Mouse (Mus musculus) neutrophil, adult 5-6 weeks (primary cell): ENCODE data around the gene Creb3l1. TPM values are rescaled to one million over a fixed set of nuclear protein-coding genes. Genes with fewer than 3 reads are reported as not detected.

Experiments used
- ATAC-seq: fragments of 151-379, 151-347 bp; 2 replicates; pipeline ENCODE4 v1.8.0; 2017; ENCODE audit warnings: mild to moderate bottlenecking, moderate TSS enrichment; ENCODE audit not compliant: insufficient number of reproducible peaks, poor library complexity, low FRiP score, severe bottlenecking; ENCODE audit errors: extremely low read depth
- total RNA-seq: library from RNA; stranded (forward); fragments of 200-1000 nt; gene quantifications from 2 replicates; pipeline ENCODE4 v1.2.3, GENCODE M21; 2017

Gene Creb3l1
- total RNA-seq, 1 experiment from 2014 or later, result 0.23 TPM

GRCm38 (mm10) chr2:91953825-91954224 is 70.5 kb downstream of the Creb3l1 start:
- no peak for ATAC-seq

- peak; percentile 57; the same call in 1 of the 2 replicates for ATAC-seq
These were observed 73.8 kb downstream of the Creb3l1 start for GRCm38 (mm10) chr2:91950275-91951085.

GRCm38 (mm10) chr2:91949411-91950274 is 74.7 kb downstream of the Creb3l1 start:
- ATAC-seq, result no peak

- no peak for ATAC-seq
These were observed 75.5 kb downstream of the Creb3l1 start for GRCm38 (mm10) chr2:91948792-91949241.

- no peak for ATAC-seq
These were observed 76.2 kb downstream of the Creb3l1 start for GRCm38 (mm10) chr2:91948151-91948509.

GRCm38 (mm10) chr2:91947397-91948150 is 76.7 kb downstream of the Creb3l1 start:
- ATAC-seq, result peak; percentile 68

GRCm38 (mm10) chr2:91946836-91947235 is 77.5 kb downstream of the Creb3l1 start:
- no peak for ATAC-seq

- no peak for ATAC-seq
These were observed 78.8 kb downstream of the Creb3l1 start, which contains the start of gene Gm9821 for GRCm38 (mm10) chr2:91945483-91945882. Gene Gm9821, plus strand, starts transcription at chr2:91945703.

- ATAC-seq, result peak; percentile 59
These were observed 79.9 kb downstream of the Creb3l1 start for GRCm38 (mm10) chr2:91944170-91944950.

- ATAC-seq, result no peak
These were observed 81.9 kb downstream of the Creb3l1 start for GRCm38 (mm10) chr2:91942356-91942755.

- no peak for ATAC-seq
These were observed 84.9 kb downstream of the Creb3l1 start for GRCm38 (mm10) chr2:91939303-91939935.

- no peak for ATAC-seq
These were observed 88.1 kb downstream of the Creb3l1 start for GRCm38 (mm10) chr2:91936154-91936553.

- ATAC-seq, result no peak
These were observed 89.3 kb downstream of the Creb3l1 start for GRCm38 (mm10) chr2:91934826-91935525.

- no peak for ATAC-seq
These were observed 90.3 kb downstream of the Creb3l1 start for GRCm38 (mm10) chr2:91934016-91934415.

- no peak for ATAC-seq
These were observed 90.8 kb downstream of the Creb3l1 start for GRCm38 (mm10) chr2:91933471-91933870.

GRCm38 (mm10) chr2:91932737-91933350 is 91.5 kb downstream of the Creb3l1 start:
- no peak for ATAC-seq
